Mouse (Mus musculus): Measurements from ENCODE around the gene D630045J12Rik. TPM values are rescaled to one million over a fixed set of nuclear protein-coding genes. Genes with fewer than 3 reads are reported as not detected.

The D630045J12Rik gene
- total and polyA plus RNA-seq, 3 experiments: 2.5 to 6.2 TPM; not detected in 1

DNA sequence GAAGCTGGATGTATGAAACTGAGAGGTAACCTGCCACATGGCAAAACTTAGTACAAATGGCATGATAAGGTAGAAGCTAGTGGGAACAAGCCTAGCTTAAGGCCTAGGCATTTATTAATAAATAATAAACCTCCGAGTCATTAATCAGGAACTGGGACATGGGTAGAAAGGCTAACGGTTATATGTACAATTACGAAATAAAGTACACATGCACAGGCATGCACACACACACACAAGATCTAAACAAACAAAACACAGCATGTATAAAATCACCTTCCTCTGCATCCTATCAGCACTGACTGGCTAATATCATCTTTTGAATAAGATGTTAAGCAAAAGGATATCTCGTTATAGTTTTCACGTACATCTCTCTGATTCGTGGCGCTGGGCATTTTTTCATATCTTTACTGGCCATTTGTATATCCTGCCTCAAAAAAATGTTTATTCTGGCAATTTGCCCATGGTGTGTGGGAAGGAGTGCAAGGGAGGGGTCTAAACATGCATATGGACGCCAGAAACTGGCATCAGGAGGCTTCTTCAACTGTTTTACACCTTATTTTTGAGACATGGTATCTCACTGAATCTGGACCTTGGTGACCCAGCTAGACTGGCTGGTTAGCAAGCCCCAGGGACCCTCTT is 67.4 kb downstream of the D630045J12Rik start:
- Histone ChIP-seq H3K9ac (ENCODE audit: control insufficient read depth, low read depth, low read length, poor library complexity, severe bottlenecking) (no peak overlapping the region), H3K27me3 (ENCODE audit: control insufficient read depth in 1 of 2, insufficient read depth in 2 of 2, low read length in 2 of 2) (no peaks in the 10 kb centered on the region), H3K4me1 (ENCODE audit: control insufficient read depth in 1 of 2, insufficient read depth in 2 of 2, low read length in 2 of 2) (no peaks in the 10 kb centered on the region), H3K36me3 (ENCODE audit: control insufficient read depth in 1 of 2, insufficient read depth in 2 of 2, low read length in 2 of 2) (no peaks in the 10 kb centered on the region), H3K79me2 (ENCODE audit: control insufficient read depth, insufficient read depth, low read length, poor library complexity) (no peaks in the 10 kb centered on the region), H3K9me3 (replicated peaks; ENCODE audit: insufficient read depth, low read length) (no peaks in the 10 kb centered on the region), H3K27ac (ENCODE audit: control insufficient read depth, low read depth, low read length) (no peak overlapping the region), H3K4me3 (ENCODE audit: control insufficient read depth in 1 of 2, insufficient read depth in 1 of 2, low read depth in 2 of 2, low read length in 2 of 2) (no peak overlapping the region)
- DNase-seq (ENCODE audit: low read depth, low spot score): peak; percentile 18
- TF ChIP-seq RCOR1 (IDR thresholded peaks at IDR 0.05; ENCODE audit: low read depth, low read length): no peak
- no peak for TF ChIP-seq BHLHE40 (IDR thresholded peaks at IDR 0.05; ENCODE audit: borderline replicate concordance, low read depth, low read length)
- no peak for TF ChIP-seq TBP (IDR thresholded peaks at IDR 0.05; ENCODE audit: low read depth, low read length)
- TF ChIP-seq MXI1 (IDR thresholded peaks at IDR 0.05; ENCODE audit: low read depth, low read length): no peak
- no peak for TF ChIP-seq ZC3H11A (IDR thresholded peaks at IDR 0.05; ENCODE audit: low read depth, low read length)
- TF ChIP-seq JUND (IDR thresholded peaks at IDR 0.05; ENCODE audit: low read depth, low read length): no peak
- TF ChIP-seq NRF1 (IDR thresholded peaks at IDR 0.05; ENCODE audit: insufficient read depth, low read depth, low read length, poor library complexity, severe bottlenecking): no peak
- TF ChIP-seq POLR2AphosphoS5 (IDR thresholded peaks at IDR 0.05; ENCODE audit: borderline replicate concordance, low read depth, low read length): no peak
- no peak for TF ChIP-seq MAFK (IDR thresholded peaks at IDR 0.05; ENCODE audit: borderline replicate concordance, low read depth, low read length)
- no peak for TF ChIP-seq ETS1 (IDR thresholded peaks at IDR 0.05; ENCODE audit: low read depth, low read length)
- TF ChIP-seq ZMIZ1 (IDR thresholded peaks at IDR 0.05; ENCODE audit: low read depth, low read length): no peak
- no peak for TF ChIP-seq SIN3A (IDR thresholded peaks at IDR 0.05; ENCODE audit: low read length)
- TF ChIP-seq EP300 (IDR thresholded peaks at IDR 0.05; ENCODE audit: low read depth in 1 of 2, low read length in 2 of 2): no peak
- no peak for TF ChIP-seq TCF12 (IDR thresholded peaks at IDR 0.05; ENCODE audit: low read depth, low read length)

GRCm38 (mm10) chr6:38184791-38185190 is 69.0 kb downstream of the D630045J12Rik start:
- H3K4me3 ChIP-seq (ENCODE audit: control insufficient read depth in 1 of 2, insufficient read depth in 1 of 2, low read depth in 2 of 2, low read length in 2 of 2): no peak overlapping the region
- H3K79me2 ChIP-seq (ENCODE audit: control insufficient read depth, insufficient read depth, low read length, poor library complexity): no peaks in the 10 kb centered on the region
- H3K9me3 ChIP-seq (replicated peaks; ENCODE audit: insufficient read depth, low read length): no peaks in the 10 kb centered on the region
- no peak for TF ChIP-seq MXI1 (IDR thresholded peaks at IDR 0.05; ENCODE audit: low read depth, low read length)
- TF ChIP-seq MEF2A (IDR thresholded peaks at IDR 0.05; ENCODE audit: extremely low read depth, insufficient replicate concordance, low read depth, low read length, poor library complexity, severe bottlenecking): no peak
- no peak for TF ChIP-seq MYC (IDR thresholded peaks at IDR 0.05; ENCODE audit: low read depth, low read length)
- TF ChIP-seq UBTF (IDR thresholded peaks at IDR 0.05; ENCODE audit: borderline replicate concordance, insufficient read depth, low read depth, low read length): no peak
- no peak for TF ChIP-seq USF1 (IDR thresholded peaks at IDR 0.05; ENCODE audit: low read depth, low read length)
- no peak for TF ChIP-seq NRF1 (IDR thresholded peaks at IDR 0.05; ENCODE audit: insufficient read depth, low read depth, low read length, poor library complexity, severe bottlenecking)
- TF ChIP-seq E2F4 (IDR thresholded peaks at IDR 0.05; ENCODE audit: borderline replicate concordance, low read depth, low read length): no peak
- TF ChIP-seq NELFE (IDR thresholded peaks at IDR 0.05; ENCODE audit: low read depth, low read length): no peak
- TF ChIP-seq TAL1 (IDR thresholded peaks at IDR 0.05; ENCODE audit: low read length): no peak
- TF ChIP-seq RCOR1 (IDR thresholded peaks at IDR 0.05; ENCODE audit: low read depth, low read length): no peak
- H3K27ac ChIP-seq (ENCODE audit: control insufficient read depth, low read depth, low read length): no peak overlapping the region
- no peaks in the 10 kb centered on the region for H3K27me3 ChIP-seq (ENCODE audit: control insufficient read depth in 1 of 2, insufficient read depth in 2 of 2, low read length in 2 of 2)
- no peaks in the 10 kb centered on the region for H3K4me1 ChIP-seq (ENCODE audit: control insufficient read depth in 1 of 2, insufficient read depth in 2 of 2, low read length in 2 of 2)
- H3K9ac ChIP-seq (ENCODE audit: control insufficient read depth, low read depth, low read length, poor library complexity, severe bottlenecking): no peak overlapping the region
- no peaks in the 10 kb centered on the region for H3K36me3 ChIP-seq (ENCODE audit: control insufficient read depth in 1 of 2, insufficient read depth in 2 of 2, low read length in 2 of 2)
- DNase-seq (ENCODE audit: low read depth, low spot score): no peak
